Mouse (Mus musculus) forebrain, embryonic 12.5 days (tissue): Measurements from ENCODE around the gene Cd4. TPM values are rescaled to one million over a fixed set of nuclear protein-coding genes. Genes with fewer than 3 reads are reported as not detected.
"Not testable (repeated sequence)": the region's sequence is repeated elsewhere in the genome, so short reads cannot be mapped to it uniquely, and the experiment has no call there.

ENCODE experiments used
- ATAC-seq: fragments of 200-750 bp; cut with Nextera tagmentation; 2 replicates; pipeline ENCODE4 v1.8.0; 2017; ENCODE audit warnings: moderate TSS enrichment; ENCODE audit not compliant: low FRiP score
- H3K27ac ChIP-seq: fragments of 300-500 bp; sonication (generic); 2 replicates; pipeline ENCODE4 v1.5.1; 2016; ENCODE audit warnings: mild to moderate bottlenecking
- H3K27me3 ChIP-seq: fragments of 300-500 bp; sonication (generic); 2 replicates; pipeline ENCODE4 v1.6.1; 2016; ENCODE audit warnings: mild to moderate bottlenecking
- H3K36me3 ChIP-seq: fragments of 300-500 bp; sonication (generic); replicated peaks from 2 replicates; pipeline ENCODE4 v1.6.1; 2016; ENCODE audit warnings: mild to moderate bottlenecking
- H3K4me1 ChIP-seq: fragments of 300-500 bp; sonication (generic); 2 replicates; pipeline ENCODE4 v1.6.1; 2016
- H3K4me2 ChIP-seq: fragments of 300-500 bp; sonication (generic); 2 replicates; pipeline ENCODE4 v1.6.1; 2016; ENCODE audit warnings: mild to moderate bottlenecking, moderate library complexity
- H3K4me3 ChIP-seq: fragments of 300-500 bp; sonication (generic); replicated peaks from 2 replicates; pipeline ENCODE4 v1.5.1; 2016; ENCODE audit warnings: mild to moderate bottlenecking
- H3K9ac ChIP-seq: fragments of 300-500 bp; sonication (generic); 2 replicates; pipeline ENCODE4 v1.6.1; 2016; ENCODE audit warnings: mild to moderate bottlenecking
- H3K9me3 ChIP-seq: fragments of 300-500 bp; sonication (generic); 2 replicates; pipeline ENCODE4 v1.6.1; 2016
- WGBS: fragments of 180-500 bp; shearing (Covaris S2); methylation state at CpG from one replicate; pipeline ENCODE4 v1.1.7; 2016; 5-methylcytosine and 5-hydroxymethylcytosine counted together
- polyA plus RNA-seq: library from polyadenylated mRNA; unstranded; fragments of >200 nt; fragmentation: Nextera tagmentation; extraction: Ambion mirVana; gene quantifications from 2 replicates; pipeline ENCODE4 v1.2.1, GENCODE M21; 2016

Gene Cd4
- polyA plus RNA-seq, 1 experiment from 2014 or later: 0.14 TPM

GRCm38 (mm10) chr6:124850535-124850934 is 37.5 kb downstream of the Cd4 start:
- 65% methylated on average over 8 of the region's 8 CpGs for WGBS
- no peak overlapping the region for H3K9ac ChIP-seq
- peaks cover 7% of the 10 kb centered on the region for H3K4me1 ChIP-seq
- H3K36me3 ChIP-seq: peaks cover 17% of the 10 kb centered on the region
- no peaks in the 10 kb centered on the region for H3K27me3 ChIP-seq
- H3K4me3 ChIP-seq: no peak overlapping the region
- H3K27ac ChIP-seq: no peak overlapping the region
- no peaks in the 10 kb centered on the region for H3K9me3 ChIP-seq
- H3K4me2 ChIP-seq: no peak overlapping the region
- ATAC-seq: no peak

DNA sequence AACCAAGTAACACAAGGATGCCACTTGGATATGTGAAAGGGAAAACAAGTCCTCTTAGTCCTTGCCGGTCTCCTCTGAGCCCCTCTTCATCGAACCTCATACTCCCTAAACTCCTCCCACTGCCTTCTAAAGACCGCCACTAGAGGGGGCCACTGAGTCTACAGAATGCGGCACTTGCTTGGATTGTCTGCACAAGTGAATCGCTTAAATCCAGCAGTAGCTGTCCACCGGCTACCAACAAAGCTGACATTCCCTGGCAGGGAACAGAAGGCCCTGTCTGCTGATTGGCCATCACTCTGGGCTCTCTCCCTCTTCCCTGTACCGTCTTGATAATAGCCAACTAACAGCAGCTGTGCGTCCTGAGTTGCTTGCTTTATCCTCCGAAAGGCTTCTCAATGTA is 40.7 kb downstream of the Cd4 start:
- peaks cover 7% of the 10 kb centered on the region for H3K4me1 ChIP-seq
- 8% methylated on average over 9 of the region's 9 CpGs for WGBS
- H3K9me3 ChIP-seq: no peaks in the 10 kb centered on the region
- H3K27ac ChIP-seq: peak overlapping the region; percentile 71
- ATAC-seq: peak; percentile 91
- no peaks in the 10 kb centered on the region for H3K27me3 ChIP-seq
- peaks cover 19% of the 10 kb centered on the region for H3K36me3 ChIP-seq
- no peak overlapping the region for H3K4me3 ChIP-seq
- H3K4me2 ChIP-seq: peak overlapping the region; percentile 19; the same call in 1 of the 2 replicates
- H3K9ac ChIP-seq: 0 out of 2 replicates have a peak overlapping the region, but pooled peaks have one; percentile 25

GRCm38 (mm10) chr6:124840241-124841167 is 47.5 kb downstream of the Cd4 start, which contains the start of gene Gnb3:
Gnb3 (minus strand) TSS chr6:124840275.
- peak within 1 kb of the TSS; percentile 42; the same call in 1 of the 2 replicates for H3K9ac ChIP-seq
- H3K4me2 ChIP-seq: peak within 1 kb of the TSS; percentile 8; the same call in 1 of the 2 replicates
- peaks cover 15% of the 10 kb centered on the region for H3K36me3 ChIP-seq
- 30% methylated on average over 15 of the region's 15 CpGs for WGBS
- H3K9me3 ChIP-seq: no peaks in the 10 kb centered on the region; the same call in 1 of the 2 replicates
- peaks cover 19% of the 10 kb centered on the region for H3K4me1 ChIP-seq
- no peak within 1 kb of the TSS for H3K4me3 ChIP-seq
- no peaks in the 10 kb centered on the region for H3K27me3 ChIP-seq
- peak; percentile 13; the same call in 1 of the 2 replicates for ATAC-seq
- peak within 1 kb of the TSS; percentile 56; the same call in 1 of the 2 replicates for H3K27ac ChIP-seq

- Histone ChIP-seq H3K4me3 (no peak overlapping the region), H3K4me1 (peaks cover 19% of the 10 kb centered on the region), H3K4me2 (peak overlapping the region; percentile 8; the same call in 1 of the 2 replicates), H3K27ac (peak overlapping the region; percentile 56; the same call in 1 of the 2 replicates), H3K9ac (peak overlapping the region; percentile 42; the same call in 1 of the 2 replicates), H3K9me3 (no peaks in the 10 kb centered on the region; the same call in 1 of the 2 replicates), H3K27me3 (no peaks in the 10 kb centered on the region), H3K36me3 (peaks cover 14% of the 10 kb centered on the region)
- 7% methylated on average over 8 of the region's 8 CpGs for WGBS
- peak; percentile 36 for ATAC-seq
Observed at GRCm38 (mm10) chr6:124839805-124840204, 48.2 kb downstream of the Cd4 start.

GRCm38 (mm10) chr6:124836411-124836810 is 51.6 kb downstream of the Cd4 start:
- ATAC-seq: no peak
- Histone ChIP-seq H3K4me3 (no peak overlapping the region), H3K9ac (no peak overlapping the region), H3K27me3 (no peaks in the 10 kb centered on the region), H3K27ac (no peak overlapping the region; the same call in 1 of the 2 replicates), H3K9me3 (no peaks in the 10 kb centered on the region; the same call in 1 of the 2 replicates), H3K36me3 (peaks cover 37% of the 10 kb centered on the region), H3K4me1 (peaks cover 46% of the 10 kb centered on the region), H3K4me2 (no peak overlapping the region)
- WGBS: 83% methylated on average over 7 of the region's 7 CpGs

- no peaks in the 10 kb centered on the region for H3K27me3 ChIP-seq
- no peak overlapping the region for H3K27ac ChIP-seq
- H3K9ac ChIP-seq: 0 out of 2 replicates have a peak overlapping the region, but pooled peaks have one; percentile 22
- peaks cover 51% of the 10 kb centered on the region for H3K4me1 ChIP-seq
- H3K36me3 ChIP-seq: peaks cover 39% of the 10 kb centered on the region
- WGBS: 71% methylated on average over 10 of the region's 10 CpGs
- H3K4me3 ChIP-seq: no peak overlapping the region
- H3K4me2 ChIP-seq: no peak overlapping the region
- no peaks in the 10 kb centered on the region for H3K9me3 ChIP-seq
- no peak for ATAC-seq
Observed at GRCm38 (mm10) chr6:124835531-124835930, 52.5 kb downstream of the Cd4 start.

GRCm38 (mm10) chr6:124834512-124835081 is 53.4 kb downstream of the Cd4 start:
- Histone ChIP-seq H3K9ac (no peak overlapping the region), H3K4me1 (peaks cover 46% of the 10 kb centered on the region), H3K27ac (no peak overlapping the region), H3K27me3 (no peaks in the 10 kb centered on the region), H3K4me2 (no peak overlapping the region), H3K4me3 (no peak overlapping the region), H3K36me3 (peaks cover 39% of the 10 kb centered on the region), H3K9me3 (no peaks in the 10 kb centered on the region)
- ATAC-seq: no peak
- 90% methylated on average over 6 of the region's 6 CpGs for WGBS

DNA sequence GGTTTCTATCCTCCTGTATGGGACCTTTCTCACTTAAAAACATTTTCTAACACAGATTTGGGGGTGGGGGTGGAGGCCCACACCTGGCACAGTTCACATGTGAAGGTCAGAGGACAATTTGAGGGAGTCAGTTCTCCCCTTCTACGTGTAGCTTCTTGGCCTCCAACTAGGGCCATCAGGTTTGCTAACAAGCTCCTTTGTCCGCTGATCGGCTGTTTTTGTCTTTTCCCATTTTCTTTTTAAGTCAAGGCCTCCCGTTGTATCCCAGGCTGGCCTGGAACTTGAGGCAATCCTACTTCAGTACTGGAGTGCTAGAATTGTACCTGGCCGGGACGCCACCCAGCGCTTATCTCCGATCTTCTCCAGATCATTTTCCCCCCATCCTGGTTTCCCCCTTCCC is 56.4 kb downstream of the Cd4 start:
- H3K4me3 ChIP-seq: 0 out of 2 replicates have a peak overlapping the region, but pooled peaks have one; percentile 2
- H3K27ac ChIP-seq: no peak overlapping the region
- no peaks in the 10 kb centered on the region for H3K27me3 ChIP-seq
- WGBS: 90% methylated on average over 8 of the region's 8 CpGs
- 0 out of 2 replicates have a peak overlapping the region, but pooled peaks have one; percentile 38 for H3K9ac ChIP-seq
- no peaks in the 10 kb centered on the region for H3K9me3 ChIP-seq
- H3K36me3 ChIP-seq: peaks cover 43% of the 10 kb centered on the region
- peaks cover 52% of the 10 kb centered on the region for H3K4me1 ChIP-seq
- H3K4me2 ChIP-seq: peak overlapping the region; percentile 95
- ATAC-seq: no peak

- peak overlapping the region; percentile 95 for H3K4me2 ChIP-seq
- peak overlapping the region; percentile 73 for H3K4me3 ChIP-seq
- H3K4me1 ChIP-seq: peaks cover 52% of the 10 kb centered on the region
- ATAC-seq, H3K27me3 ChIP-seq, H3K9me3 ChIP-seq, H3K27ac ChIP-seq: not testable (repeated sequence)
- peaks cover 45% of the 10 kb centered on the region for H3K36me3 ChIP-seq
- WGBS: 92% methylated on average over 4 of the region's 4 CpGs
- 0 out of 2 replicates have a peak overlapping the region, but pooled peaks have one; percentile 38 for H3K9ac ChIP-seq
Observed at GRCm38 (mm10) chr6:124831199-124831598, 56.8 kb downstream of the Cd4 start.

DNA sequence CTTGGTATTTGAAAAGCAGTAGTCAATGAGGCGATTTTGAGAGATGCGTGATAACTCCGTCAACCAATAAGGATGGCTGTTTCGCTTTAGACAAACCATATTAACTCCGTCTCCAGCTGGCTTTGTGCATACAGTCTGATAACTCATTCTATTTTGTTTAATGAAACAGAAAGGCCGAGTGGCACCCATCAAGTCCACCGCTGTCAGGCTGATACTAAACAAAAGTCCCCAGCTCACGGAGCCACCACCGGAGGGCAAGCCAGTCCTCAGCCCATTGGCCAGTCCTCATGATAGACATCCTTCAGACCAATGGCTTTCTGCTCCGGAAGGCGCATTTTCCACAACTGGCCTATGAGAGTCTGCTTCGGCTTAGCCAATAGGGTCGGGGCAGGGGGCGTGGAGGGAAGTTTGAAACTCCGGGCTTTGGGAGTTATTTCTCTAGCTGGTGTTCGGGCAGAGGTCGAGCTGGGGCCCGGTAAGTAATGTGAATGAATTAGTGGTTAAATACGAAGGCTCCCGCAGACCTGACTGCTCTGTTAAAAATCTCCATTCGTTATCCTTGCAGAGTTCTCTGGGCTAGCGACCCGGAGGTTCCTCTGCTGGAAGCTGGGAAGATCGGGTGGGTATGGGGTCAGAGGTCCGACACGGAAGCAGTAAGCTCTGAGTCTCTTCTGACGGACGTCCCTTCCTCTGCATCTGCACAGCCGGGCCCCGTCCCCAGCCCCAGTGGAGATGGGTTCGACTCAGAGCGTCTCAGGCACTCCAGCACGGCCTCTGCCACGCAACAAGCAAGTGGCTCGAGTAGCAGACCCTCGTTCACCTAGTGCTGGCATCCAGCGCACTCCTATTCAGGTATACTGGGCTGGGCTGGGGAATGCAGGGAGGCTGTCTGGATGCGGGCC is 58.0 kb downstream of the Cd4 start:
- Histone ChIP-seq H3K4me1 (peaks cover 52% of the 10 kb centered on the region), H3K4me2 (peak overlapping the region; percentile 95)

More for the DNA sequence above, 58.0 kb downstream of the Cd4 start:
- WGBS: under 1% methylated on average over 36 of the region's 38 CpGs
- H3K27ac ChIP-seq: peak overlapping the region; percentile 94
- peak overlapping the region; percentile 73 for H3K4me3 ChIP-seq
- H3K27me3 ChIP-seq: no peaks in the 10 kb centered on the region
- peak overlapping the region; percentile 79 for H3K9ac ChIP-seq
- no peaks in the 10 kb centered on the region for H3K9me3 ChIP-seq
- H3K36me3 ChIP-seq: peaks cover 52% of the 10 kb centered on the region
- peak; percentile 89 for ATAC-seq
